Mouse (Mus musculus) embryonic fibroblast, embryonic 13.5 days (primary cell): ENCODE data around the gene Nrip2.

Source experiments
- CTCF ChIP-seq: IDR thresholded peaks from 2 replicates; pipeline ENCODE4 v1.5.1; 2011; ENCODE audit warnings: mild to moderate bottlenecking, control low read depth, low read length, moderate library complexity, borderline replicate concordance; ENCODE audit not compliant: insufficient read depth
- POLR2A ChIP-seq: IDR thresholded peaks from 2 replicates; pipeline ENCODE4 v1.6.1; 2011; ENCODE audit warnings: low read depth, mild to moderate bottlenecking, control low read depth, low read length, moderate library complexity

DNA sequence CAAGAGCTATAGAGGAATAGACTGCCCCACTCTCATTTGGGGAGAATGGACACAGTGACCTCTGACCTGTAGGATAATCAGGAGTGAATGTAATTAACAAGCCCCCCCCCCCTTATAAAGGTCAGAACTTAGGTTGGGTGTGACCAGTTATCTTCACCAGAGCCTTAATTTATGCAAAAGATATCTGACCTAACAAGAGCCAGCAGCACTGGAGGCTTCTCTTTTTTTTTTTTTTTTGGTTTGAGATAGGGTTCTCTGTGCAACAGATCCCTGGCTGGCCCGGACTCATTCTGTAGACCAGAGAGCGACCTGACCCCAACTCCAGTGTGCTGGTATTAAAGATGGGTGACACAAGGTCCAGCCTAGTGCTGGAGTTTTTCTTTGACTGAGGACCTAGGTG is 30.2 kb downstream of the Nrip2 start:
- TF ChIP-seq CTCF (no peak), POLR2A (no peak)
